Mouse (Mus musculus) midbrain, postnatal 0 days (tissue): ENCODE measurements at regions not wholly inside any gene's neighbourhood (a gene's known extent, or its start where the extent isn't known, plus 50 kb on each side); places are given as distances from the start of the nearest gene placed in this dataset.

Experiments
- ATAC-seq: fragments of 200-750 bp; cut with Nextera tagmentation; 2 replicates; pipeline ENCODE4 v1.8.0; 2017; ENCODE audit warnings: moderate number of reproducible peaks, mild to moderate bottlenecking, moderate TSS enrichment, moderate library complexity; ENCODE audit not compliant: low FRiP score
- DNase-seq: peaks from one replicate; pipeline ENCODE4 v3.0.0-alpha.2; 2015; ENCODE audit warnings: low spot score
- H3K27ac ChIP-seq: fragments of 300-500 bp; sonication (generic); 2 replicates; pipeline ENCODE4 v1.5.1; 2014; ENCODE audit warnings: low read depth, mild to moderate bottlenecking, low read length, mixed read lengths
- H3K27me3 ChIP-seq: fragments of 300-500 bp; sonication (generic); 2 replicates; pipeline ENCODE4 v1.6.1; 2014; ENCODE audit warnings: low read length, control low read depth, mixed read lengths; ENCODE audit not compliant: insufficient read depth
- H3K36me3 ChIP-seq: fragments of 300-500 bp; sonication (generic); 2 replicates; pipeline ENCODE4 v1.6.1; 2014; ENCODE audit warnings: low read length, control low read depth, mixed read lengths; ENCODE audit not compliant: insufficient read depth
- H3K4me1 ChIP-seq: fragments of 300-500 bp; sonication (generic); 2 replicates; pipeline ENCODE4 v1.6.1; 2014; ENCODE audit warnings: mild to moderate bottlenecking, control low read depth, antibody characterized with exemption, low read length, mixed read lengths; ENCODE audit not compliant: insufficient read depth
- H3K4me2 ChIP-seq: fragments of 300-500 bp; sonication (generic); 2 replicates; pipeline ENCODE4 v1.6.1; 2014; ENCODE audit warnings: low read depth, mild to moderate bottlenecking, low read length, mixed read lengths; ENCODE audit not compliant: poor library complexity, severe bottlenecking
- H3K4me3 ChIP-seq: fragments of 300-500 bp; sonication (generic); 2 replicates; pipeline ENCODE4 v1.5.1; 2014; ENCODE audit warnings: low read depth, mild to moderate bottlenecking, low read length, moderate library complexity
- H3K9ac ChIP-seq: fragments of 300-500 bp; sonication (generic); replicated peaks from 2 replicates; pipeline ENCODE4 v1.6.1; 2014; ENCODE audit warnings: mild to moderate bottlenecking, low read length, moderate library complexity, mixed read lengths; ENCODE audit not compliant: poor library complexity, severe bottlenecking
- H3K9me3 ChIP-seq: fragments of 300-500 bp; sonication (generic); 2 replicates; pipeline ENCODE4 v1.6.1; 2016; ENCODE audit warnings: low read length, control low read depth
- CTCF ChIP-seq: IDR thresholded peaks from 2 replicates; pipeline ENCODE4 v1.5.1; 2016; ENCODE audit warnings: antibody characterized with exemption, mild to moderate bottlenecking
- WGBS: fragments of 180-500 bp; shearing (Covaris S2); extraction: QIAGEN DNeasy Blood & Tissue Kit; methylation state at CpG from one replicate; pipeline ENCODE4 v1.1.7; 2014; 5-methylcytosine and 5-hydroxymethylcytosine counted together

DNA sequence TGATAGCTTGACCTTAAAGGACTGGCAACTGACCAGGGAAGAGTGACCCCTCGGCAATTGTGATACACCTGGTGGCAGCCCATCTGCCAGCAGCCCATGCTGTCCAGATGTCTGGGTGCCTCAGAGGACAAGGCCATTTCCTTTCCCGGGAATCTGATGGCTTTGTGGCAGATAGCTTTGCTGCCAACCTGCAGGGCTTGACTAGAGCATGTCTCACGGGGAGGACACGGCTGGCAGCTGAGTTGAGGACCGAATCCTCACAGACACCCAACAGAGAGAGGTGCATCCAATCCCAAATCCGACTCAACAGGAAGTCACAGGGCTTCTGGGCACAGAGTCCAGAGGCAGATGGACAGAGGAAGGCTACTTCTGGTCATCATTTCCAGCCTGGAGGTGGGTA lies 192.2 kb upstream of the Trpc7 start:
- Histone ChIP-seq H3K4me3 (no peak overlapping the region), H3K27ac (no peak overlapping the region), H3K9ac (no peak overlapping the region), H3K36me3 (no peaks in the 10 kb centered on the region), H3K27me3 (no peaks in the 10 kb centered on the region), H3K4me1 (no peaks in the 10 kb centered on the region), H3K9me3 (no peaks in the 10 kb centered on the region), H3K4me2 (no peak overlapping the region)
- DNase-seq, result no peak
- no peak for TF ChIP-seq CTCF
- WGBS, result 92% methylated on average over 6 of the region's 6 CpGs
- no peak for ATAC-seq

DNA sequence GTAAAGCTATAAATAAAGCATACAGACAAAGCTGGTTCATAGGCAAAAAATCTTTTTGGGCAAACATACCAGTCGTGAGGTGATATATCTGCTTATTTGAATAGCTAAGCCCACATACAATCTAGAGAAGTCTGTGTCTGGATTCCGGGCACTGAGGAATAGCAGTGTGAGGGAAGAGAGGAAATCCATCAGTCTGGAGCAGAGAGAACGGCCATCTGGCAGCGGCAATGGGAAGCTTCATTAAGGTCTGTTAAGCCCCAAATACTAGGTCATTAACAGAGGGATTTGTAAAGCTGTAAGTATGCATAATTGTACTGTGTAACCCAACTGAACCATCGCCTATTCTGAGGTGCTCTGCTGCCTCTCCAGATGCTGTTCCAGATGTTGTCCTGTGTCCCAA lies 191.6 kb upstream of the Trpc7 start:
- Histone ChIP-seq H3K4me1 (no peaks in the 10 kb centered on the region), H3K9ac (no peak overlapping the region), H3K9me3 (no peaks in the 10 kb centered on the region), H3K4me3 (no peak overlapping the region), H3K27me3 (no peaks in the 10 kb centered on the region), H3K27ac (no peak overlapping the region), H3K4me2 (no peak overlapping the region), H3K36me3 (no peaks in the 10 kb centered on the region)
- no peak for TF ChIP-seq CTCF
- DNase-seq (peak; percentile 55), ATAC-seq (no peak)
- WGBS, result 72% methylated on average over 5 of the region's 5 CpGs

DNA sequence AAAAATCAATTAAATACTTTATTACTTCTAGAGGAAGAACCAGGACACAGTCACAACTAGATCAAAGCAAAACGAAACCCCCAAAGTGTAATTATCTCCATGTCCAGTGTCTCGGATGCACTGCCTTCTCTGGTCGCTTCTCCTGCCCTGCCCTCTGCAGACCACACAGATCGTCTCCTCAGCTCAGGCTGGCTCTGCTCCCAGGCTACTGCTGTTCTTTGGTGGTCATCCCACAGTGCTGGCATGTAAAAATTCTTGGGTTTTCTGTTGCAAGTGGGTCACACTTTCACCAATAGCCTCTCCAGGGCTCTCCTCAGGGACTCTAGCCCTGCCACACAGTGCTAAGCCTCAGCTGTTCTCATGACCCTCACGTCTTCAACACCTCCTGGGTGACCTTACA lies 188.0 kb upstream of the Trpc7 start:
- ATAC-seq (no peak), DNase-seq (no peak)
- 71% methylated on average over 5 of the region's 5 CpGs for WGBS
- no peak overlapping the region for H3K27ac ChIP-seq
- no peaks in the 10 kb centered on the region for H3K9me3 ChIP-seq
- H3K9ac ChIP-seq, result no peak overlapping the region
- no peak overlapping the region for H3K4me2 ChIP-seq
- H3K4me1 ChIP-seq, result no peaks in the 10 kb centered on the region
- no peak overlapping the region for H3K4me3 ChIP-seq
- H3K27me3 ChIP-seq, result no peaks in the 10 kb centered on the region
- no peaks in the 10 kb centered on the region for H3K36me3 ChIP-seq
- no peak for TF ChIP-seq CTCF

DNA sequence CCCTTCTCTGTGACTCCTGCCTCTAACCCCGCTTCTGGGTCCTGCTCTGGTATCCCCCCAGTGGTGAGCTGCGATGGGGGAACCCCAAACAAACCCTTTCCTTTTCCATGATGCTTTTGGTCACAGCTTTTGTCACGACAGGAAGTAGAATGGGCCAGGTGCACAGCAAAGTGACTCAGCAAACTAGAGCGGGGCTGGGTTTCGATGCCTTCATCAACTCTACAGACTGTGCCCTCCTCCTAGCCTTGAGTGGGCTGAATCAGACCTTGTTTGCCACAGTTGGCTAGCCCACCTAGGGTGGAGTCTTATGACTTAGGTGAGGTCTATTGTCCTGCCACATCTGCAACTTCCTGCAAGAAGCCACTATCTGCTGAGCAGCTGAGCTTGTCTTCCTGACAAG lies 174.7 kb upstream of the Trpc7 start:
- 87% methylated on average over 5 of the region's 5 CpGs for WGBS
- Histone ChIP-seq H3K9ac (no peak overlapping the region), H3K36me3 (no peaks in the 10 kb centered on the region), H3K4me2 (no peak overlapping the region), H3K27me3 (no peaks in the 10 kb centered on the region), H3K4me1 (no peaks in the 10 kb centered on the region), H3K27ac (no peak overlapping the region), H3K9me3 (no peaks in the 10 kb centered on the region), H3K4me3 (no peak overlapping the region)
- TF ChIP-seq CTCF, result no peak
- ATAC-seq, result no peak
- DNase-seq, result no peak

DNA sequence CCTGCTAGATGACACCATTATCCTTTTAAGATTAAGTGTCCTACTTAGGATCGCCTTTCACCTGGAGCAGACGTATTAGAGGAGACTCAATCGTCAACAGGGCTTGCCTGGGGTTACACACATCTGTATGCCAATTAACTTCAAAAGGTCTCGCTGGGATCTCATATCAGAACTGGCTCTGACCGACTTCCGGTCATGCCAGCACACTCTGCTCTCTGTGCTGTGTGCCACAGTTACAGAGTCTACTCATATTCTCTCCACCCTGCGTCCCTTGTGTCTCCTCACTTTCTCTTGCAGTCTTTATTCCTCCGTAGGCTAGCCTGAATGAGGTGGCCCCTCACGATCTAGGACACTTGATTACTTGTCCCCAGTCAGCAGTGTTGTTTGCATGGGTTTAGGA lies 165.9 kb upstream of the Trpc7 start:
- Histone ChIP-seq H3K4me3 (no peak overlapping the region), H3K4me2 (no peak overlapping the region), H3K36me3 (no peaks in the 10 kb centered on the region), H3K9ac (no peak overlapping the region), H3K4me1 (no peaks in the 10 kb centered on the region), H3K27me3 (no peaks in the 10 kb centered on the region), H3K27ac (no peak overlapping the region), H3K9me3 (no peaks in the 10 kb centered on the region)
- DNase-seq, result no peak
- no peak for ATAC-seq
- WGBS, result 69% methylated on average over 9 of the region's 9 CpGs
- no peak for TF ChIP-seq CTCF

DNA sequence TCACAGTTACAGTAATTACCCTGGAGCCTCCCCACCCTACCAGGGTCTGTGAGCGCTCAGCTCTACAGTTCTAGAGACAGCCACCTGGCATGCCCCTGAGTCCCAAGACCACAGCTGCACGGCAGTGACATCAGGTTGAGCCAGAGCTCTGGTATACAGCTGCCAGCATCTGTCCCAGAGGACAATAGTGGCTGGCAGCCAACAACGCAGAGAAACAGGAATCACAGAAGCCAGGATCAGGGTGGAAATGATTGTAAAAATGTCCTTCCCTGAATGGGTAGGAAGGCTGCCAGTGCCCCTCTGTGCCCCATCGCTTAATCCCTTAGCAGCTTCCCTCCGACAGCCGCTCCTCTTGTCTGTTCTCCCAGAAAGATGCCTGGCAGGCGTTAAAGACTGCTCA lies 165.3 kb upstream of the Trpc7 start:
- Histone ChIP-seq H3K9ac (no peak overlapping the region), H3K36me3 (no peaks in the 10 kb centered on the region), H3K4me3 (no peak overlapping the region), H3K27ac (peak overlapping the region; percentile 51; the same call in 1 of the 2 replicates), H3K4me2 (no peak overlapping the region), H3K4me1 (no peaks in the 10 kb centered on the region), H3K27me3 (no peaks in the 10 kb centered on the region), H3K9me3 (no peaks in the 10 kb centered on the region)
- peak; percentile 66 for DNase-seq
- ATAC-seq, result peak; percentile 66
- no peak for TF ChIP-seq CTCF
- 34% methylated on average over 7 of the region's 7 CpGs for WGBS
